Mouse (Mus musculus): ENCODE results near the gene Macrod2.

DNA sequence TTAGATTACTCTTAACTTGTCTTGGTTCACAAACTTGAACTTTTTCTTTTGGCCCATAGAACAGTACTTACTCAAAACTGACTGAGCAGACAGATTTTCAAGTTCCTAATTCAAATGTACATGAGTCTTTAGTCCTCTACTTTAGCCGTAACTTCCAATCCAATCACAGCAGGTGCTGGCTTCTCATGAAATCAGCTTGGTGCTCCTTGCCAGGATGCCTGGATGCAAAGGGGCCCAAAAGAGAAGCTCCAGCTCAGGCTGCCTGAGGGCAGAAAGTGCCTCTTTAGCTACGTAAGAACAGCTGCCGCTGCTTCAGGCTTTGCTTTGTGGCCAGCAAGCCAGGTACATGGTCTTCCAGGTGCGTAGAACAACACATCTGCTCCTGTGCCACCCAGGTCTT, 627.9 kb downstream of the Macrod2 start:
- TF ChIP-seq POLR2A (IDR thresholded peaks at IDR 0.05; ENCODE audit: control insufficient read depth, low read depth, low read length): no peak
- no peak for TF ChIP-seq CTCF (IDR thresholded peaks at IDR 0.05; ENCODE audit: control insufficient read depth, insufficient read depth, insufficient replicate concordance, low read depth, low read length)

Measured in testis, adult 2 months (tissue).